Mouse (Mus musculus): ENCODE results near the gene Zfp786. TPM values are rescaled to one million over a fixed set of nuclear protein-coding genes. Genes with fewer than 3 reads are reported as not detected.
"Not testable (repeated sequence)": the region's sequence is repeated elsewhere in the genome, so short reads cannot be mapped to it uniquely, and the experiment has no call there.

The Zfp786 gene
- polyA plus RNA-seq (2015; fragmentation: Nextera tagmentation; extraction: Ambion mirVana) = 5.6 and 6.1 TPM in 2 replicates

- Histone ChIP-seq H3K9ac (peak within 1 kb of the TSS; percentile 88), H3K27ac (peak within 1 kb of the TSS; percentile 84), H3K27me3 (no peaks in the 10 kb centered on the region), H3K4me2 (replicated peaks) (peak within 1 kb of the TSS; percentile 59), H3K4me3 (peak within 1 kb of the TSS; percentile 84), H3K4me1 (peaks cover 14% of the 10 kb centered on the region), H3K9me3 (no peaks in the 10 kb centered on the region), H3K36me3 (peaks cover 5% of the 10 kb centered on the region; the same call in 1 of the 2 replicates)
- 1% methylated on average over 64 of the region's 64 CpGs for WGBS
- ATAC-seq (ENCODE audit: low FRiP score, low read depth) = peak; percentile 91
Observed at GRCm38 (mm10) chr6:47830104-47831078, at the start of gene Zfp786. Zfp786 (minus strand) TSS chr6:47830867.

- 89% methylated on average over 10 of the region's 10 CpGs for WGBS
- peaks cover 59% of the 10 kb centered on the region for H3K36me3 ChIP-seq
- H3K4me3 ChIP-seq = peak overlapping the region; percentile 95; the same call in 1 of the 2 replicates
- H3K27ac ChIP-seq = no peak overlapping the region
- peaks cover 18% of the 10 kb centered on the region for H3K4me1 ChIP-seq
- no peaks in the 10 kb centered on the region for H3K9me3 ChIP-seq
- H3K9ac ChIP-seq = no peak overlapping the region
- no peaks in the 10 kb centered on the region for H3K27me3 ChIP-seq
- no peak overlapping the region for H3K4me2 ChIP-seq (replicated peaks)
- no peak for ATAC-seq (ENCODE audit: low FRiP score, low read depth)
Observed at GRCm38 (mm10) chr6:47880166-47880565, 49.5 kb upstream of the Zfp786 start.

- no peak for ATAC-seq (ENCODE audit: low FRiP score, low read depth)
- whole genome bisulfite sequencing = 75% methylated on average over 4 of the region's 4 CpGs
- Histone ChIP-seq H3K4me2 (replicated peaks) (peak overlapping the region; percentile 94), H3K9me3 (no peaks in the 10 kb centered on the region), H3K27me3 (no peaks in the 10 kb centered on the region), H3K36me3 (peaks cover 49% of the 10 kb centered on the region), H3K27ac (no peak overlapping the region; the same call in 1 of the 2 replicates), H3K4me1 (peaks cover 18% of the 10 kb centered on the region), H3K4me3 (peak overlapping the region; percentile 95), H3K9ac (peak overlapping the region; percentile 98)
Observed at GRCm38 (mm10) chr6:47879049-47879716, 48.5 kb upstream of the Zfp786 start.

GRCm38 (mm10) chr6:47878593-47878992, 47.9 kb upstream of the Zfp786 start:
- ATAC-seq (ENCODE audit: low FRiP score, low read depth) = no peak

GRCm38 (mm10) chr6:47878133-47878514, 47.5 kb upstream of the Zfp786 start:
- H3K9ac ChIP-seq = peak overlapping the region; percentile 98
- no peaks in the 10 kb centered on the region for H3K27me3 ChIP-seq
- peaks cover 38% of the 10 kb centered on the region for H3K36me3 ChIP-seq
- H3K9me3 ChIP-seq = no peaks in the 10 kb centered on the region
- peak overlapping the region; percentile 95 for H3K4me3 ChIP-seq
- H3K27ac ChIP-seq = peak overlapping the region; percentile 97
- peak overlapping the region; percentile 94 for H3K4me2 ChIP-seq (replicated peaks)
- peak; percentile 2; the same call in 1 of the 2 replicates for ATAC-seq (ENCODE audit: low FRiP score, low read depth)
- 2% methylated on average over 11 of the region's 11 CpGs for WGBS
- H3K4me1 ChIP-seq = peaks cover 18% of the 10 kb centered on the region

More at GRCm38 (mm10) chr6:47878593-47878992, 47.9 kb upstream of the Zfp786 start:
- Histone ChIP-seq H3K4me1 (peaks cover 18% of the 10 kb centered on the region), H3K4me3 (peak overlapping the region; percentile 95), H3K36me3 (peaks cover 43% of the 10 kb centered on the region), H3K9me3 (no peaks in the 10 kb centered on the region), H3K9ac (peak overlapping the region; percentile 98), H3K27me3 (no peaks in the 10 kb centered on the region), H3K27ac (no peak overlapping the region), H3K4me2 (replicated peaks) (peak overlapping the region; percentile 94)
- 51% methylated on average over 3 of the region's 3 CpGs for WGBS

GRCm38 (mm10) chr6:47877461-47878132, 46.9 kb upstream of the Zfp786 start:
- under 1% methylated on average over 55 of the region's 71 CpGs for WGBS
- peak; percentile 97 for ATAC-seq (ENCODE audit: low FRiP score, low read depth)
- H3K9ac ChIP-seq = peak overlapping the region; percentile 98
- H3K27me3 ChIP-seq = no peaks in the 10 kb centered on the region
- peak overlapping the region; percentile 95 for H3K4me3 ChIP-seq
- peak overlapping the region; percentile 94 for H3K4me2 ChIP-seq (replicated peaks)
- peaks cover 33% of the 10 kb centered on the region for H3K36me3 ChIP-seq
- H3K27ac ChIP-seq = peak overlapping the region; percentile 97
- H3K9me3 ChIP-seq = no peaks in the 10 kb centered on the region
- H3K4me1 ChIP-seq = peaks cover 18% of the 10 kb centered on the region

GRCm38 (mm10) chr6:47877058-47877457, 46.4 kb upstream of the Zfp786 start, which contains the start of gene Zfp282:
Zfp282 (plus strand) TSS chr6:47877204.
- Histone ChIP-seq H3K4me3 (peak within 1 kb of the TSS; percentile 95), H3K4me2 (replicated peaks) (peak within 1 kb of the TSS; percentile 94), H3K27me3 (no peaks in the 10 kb centered on the region), H3K4me1 (peaks cover 18% of the 10 kb centered on the region), H3K9ac (peak within 1 kb of the TSS; percentile 98), H3K9me3 (no peaks in the 10 kb centered on the region), H3K27ac (peak within 1 kb of the TSS; percentile 97), H3K36me3 (peaks cover 27% of the 10 kb centered on the region)
- no peak for ATAC-seq (ENCODE audit: low FRiP score, low read depth)
- 6% methylated on average over 9 of the region's 9 CpGs for WGBS

- Histone ChIP-seq H3K4me3 (no peak overlapping the region), H3K27ac (no peak overlapping the region), H3K9ac (no peak overlapping the region), H3K27me3 (no peaks in the 10 kb centered on the region), H3K4me2 (replicated peaks) (no peak overlapping the region), H3K9me3 (no peaks in the 10 kb centered on the region), H3K4me1 (no peaks in the 10 kb centered on the region), H3K36me3 (peaks cover 25% of the 10 kb centered on the region)
- no peak for ATAC-seq (ENCODE audit: low FRiP score, low read depth)
- 88% methylated on average over 5 of the region's 5 CpGs for WGBS
Observed at GRCm38 (mm10) chr6:47872266-47872665, 41.6 kb upstream of the Zfp786 start.

GRCm38 (mm10) chr6:47857729-47858128, 27.1 kb upstream of the Zfp786 start:
- WGBS = 89% methylated on average over 3 of the region's 3 CpGs
- not testable (repeated sequence) for H3K27me3 ChIP-seq; H3K4me2 ChIP-seq (replicated peaks); H3K4me1 ChIP-seq; H3K27ac ChIP-seq; H3K9me3 ChIP-seq; H3K4me3 ChIP-seq; ATAC-seq (ENCODE audit: low FRiP score, low read depth); H3K9ac ChIP-seq
- peaks cover 51% of the 10 kb centered on the region for H3K36me3 ChIP-seq

GRCm38 (mm10) chr6:47857241-47857640, 26.6 kb upstream of the Zfp786 start:
- ATAC-seq (ENCODE audit: low FRiP score, low read depth) = no peak
- WGBS = 88% methylated on average over 6 of the region's 6 CpGs
- Histone ChIP-seq H3K4me3 (no peak overlapping the region), H3K27me3 (no peaks in the 10 kb centered on the region), H3K4me2 (replicated peaks) (no peak overlapping the region), H3K27ac (no peak overlapping the region), H3K4me1 (no peaks in the 10 kb centered on the region), H3K9ac (no peak overlapping the region), H3K9me3 (no peaks in the 10 kb centered on the region), H3K36me3 (peaks cover 47% of the 10 kb centered on the region)

GRCm38 (mm10) chr6:47845779-47846178, 15.1 kb upstream of the Zfp786 start:
- H3K27me3 ChIP-seq = no peaks in the 10 kb centered on the region

More at GRCm38 (mm10) chr6:47845779-47846178, 15.1 kb upstream of the Zfp786 start:
- ATAC-seq (ENCODE audit: low FRiP score, low read depth) = no peak
- Histone ChIP-seq H3K4me3 (no peak overlapping the region), H3K4me2 (replicated peaks) (no peak overlapping the region), H3K9ac (no peak overlapping the region), H3K9me3 (no peaks in the 10 kb centered on the region), H3K27ac (no peak overlapping the region), H3K36me3 (peaks cover 20% of the 10 kb centered on the region), H3K4me1 (no peaks in the 10 kb centered on the region)

Measured in limb, embryonic 13.5 days (tissue).